Mouse (Mus musculus): ENCODE measurements at regions not wholly inside any gene's neighbourhood (a gene's known extent, or its start where the extent isn't known, plus 50 kb on each side); places are given as distances from the start of the nearest gene placed in this dataset.

- TF ChIP-seq CTCF (IDR thresholded peaks at IDR 0.05; ENCODE audit: low read depth), result no peak
- WGBS, result 86% methylated on average over 3 of the region's 3 CpGs
- H3K36me3 ChIP-seq (ENCODE audit: control insufficient read depth, insufficient read depth), result no peaks in the 10 kb centered on the region
- ATAC-seq, result no peak
- no peak overlapping the region for H3K4me2 ChIP-seq (replicated peaks; ENCODE audit: low read depth)
- H3K4me1 ChIP-seq (replicated peaks; ENCODE audit: control insufficient read depth, insufficient read depth, low read length), result no peaks in the 10 kb centered on the region
- H3K9me3 ChIP-seq (ENCODE audit: control insufficient read depth), result no peaks in the 10 kb centered on the region
- no peaks in the 10 kb centered on the region for H3K27me3 ChIP-seq (replicated peaks; ENCODE audit: control insufficient read depth, insufficient read depth, low read length)
- no peak overlapping the region for H3K9ac ChIP-seq (ENCODE audit: low read depth, low read length)
- no peak overlapping the region for H3K4me3 ChIP-seq (ENCODE audit: low read depth, low read length)
- H3K27ac ChIP-seq (ENCODE audit: low read depth, low read length), result no peak overlapping the region
These were observed 384.0 kb upstream of the 1700015G11Rik start for GRCm38 (mm10) chr7:52399513-52399912.

- no peaks in the 10 kb centered on the region for H3K4me1 ChIP-seq (replicated peaks; ENCODE audit: control insufficient read depth, insufficient read depth, low read length)
- no peak for ATAC-seq
- 22% methylated on average over 2 of the region's 2 CpGs for WGBS
- peak; percentile 82 for TF ChIP-seq CTCF (IDR thresholded peaks at IDR 0.05; ENCODE audit: low read depth)
- no peaks in the 10 kb centered on the region for H3K9me3 ChIP-seq (ENCODE audit: control insufficient read depth)
- H3K27ac ChIP-seq (ENCODE audit: low read depth, low read length), result no peak overlapping the region
- H3K36me3 ChIP-seq (ENCODE audit: control insufficient read depth, insufficient read depth), result no peaks in the 10 kb centered on the region
- H3K27me3 ChIP-seq (replicated peaks; ENCODE audit: control insufficient read depth, insufficient read depth, low read length), result no peaks in the 10 kb centered on the region
- H3K4me3 ChIP-seq (ENCODE audit: low read depth, low read length), result no peak overlapping the region
- no peak overlapping the region for H3K9ac ChIP-seq (ENCODE audit: low read depth, low read length)
- no peak overlapping the region for H3K4me2 ChIP-seq (replicated peaks; ENCODE audit: low read depth)
These were observed 376.3 kb upstream of the 1700015G11Rik start for GRCm38 (mm10) chr7:52391793-52392192.
